Mouse (Mus musculus) cerebellum, adult 11 months (tissue): ENCODE measurements around the gene Atp11a.

ENCODE experiments used
- DNase-seq: peaks from one replicate; pipeline ENCODE4 v3.0.0; 2022

The Atp11a gene

DNA sequence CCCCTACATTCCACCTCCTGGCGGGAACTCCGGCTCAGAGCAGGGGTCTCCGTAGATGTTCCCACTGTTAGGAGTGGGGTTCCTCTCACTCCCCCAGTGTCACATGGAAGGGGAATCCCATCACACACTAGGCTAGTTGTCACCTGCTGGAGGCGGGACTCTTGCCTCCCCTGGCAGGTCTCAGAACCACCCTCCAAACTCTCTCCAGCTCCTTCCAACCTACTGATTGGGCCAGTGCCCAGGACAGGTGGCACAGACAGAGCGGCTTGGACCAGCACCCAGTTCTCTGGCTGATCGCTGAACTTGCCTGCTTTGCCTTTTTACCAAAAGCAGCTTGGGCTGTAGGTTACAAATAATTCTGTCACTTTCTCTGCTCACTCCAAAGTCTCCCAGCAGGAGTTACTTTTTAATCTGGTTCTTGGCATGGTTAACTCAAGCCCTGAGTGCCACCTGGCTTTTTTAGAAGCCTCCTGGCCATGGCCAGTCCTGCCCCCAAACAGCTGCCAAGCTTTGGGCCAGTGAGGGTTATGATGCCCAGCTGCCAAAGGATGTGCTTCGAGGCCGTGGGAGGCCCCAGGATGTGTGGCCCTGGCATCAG, 117.5 kb downstream of the Atp11a start:
- DNase-seq, result peak; percentile 94

DNA sequence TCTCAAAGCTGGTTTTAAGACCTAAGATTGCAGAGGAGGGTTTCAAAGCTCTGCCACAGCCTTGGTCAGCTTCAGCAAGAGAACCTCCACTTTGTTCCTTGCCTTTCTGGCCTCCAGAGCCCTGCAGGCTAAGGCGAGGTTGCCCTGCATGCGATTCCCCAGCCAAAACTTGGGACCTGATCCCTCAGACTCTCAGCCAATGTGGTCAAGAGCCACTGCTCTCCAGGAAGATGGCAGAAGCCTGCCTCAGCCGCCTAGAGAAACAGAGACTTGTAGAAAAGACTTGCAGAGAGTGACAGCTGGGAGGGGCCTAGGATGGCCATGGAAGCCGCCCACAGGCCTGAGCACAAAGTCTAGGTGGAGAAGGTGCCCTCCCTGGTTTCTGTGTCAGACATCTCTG, 118.2 kb downstream of the Atp11a start:
- DNase-seq, result no peak

DNA sequence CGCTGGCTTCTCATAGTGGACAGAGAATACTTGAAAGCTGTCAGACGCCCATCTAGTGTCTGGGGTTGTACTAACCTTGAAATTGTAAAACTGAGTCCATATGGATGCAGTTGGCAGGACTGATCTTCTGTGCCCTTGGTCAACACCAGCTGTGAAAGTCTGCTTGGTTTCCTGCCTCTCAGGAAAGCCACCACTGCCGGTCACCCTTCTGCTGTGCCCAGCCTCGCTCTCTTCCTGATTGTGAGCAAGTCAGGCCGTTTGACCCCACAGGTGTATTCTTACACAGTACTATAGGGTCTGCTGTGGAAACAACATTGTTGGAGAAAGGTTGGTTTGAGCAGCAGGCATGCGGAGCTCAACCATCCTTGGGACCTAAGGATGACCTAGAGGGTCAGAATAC, 120.3 kb downstream of the Atp11a start:
- DNase-seq, result no peak

DNA sequence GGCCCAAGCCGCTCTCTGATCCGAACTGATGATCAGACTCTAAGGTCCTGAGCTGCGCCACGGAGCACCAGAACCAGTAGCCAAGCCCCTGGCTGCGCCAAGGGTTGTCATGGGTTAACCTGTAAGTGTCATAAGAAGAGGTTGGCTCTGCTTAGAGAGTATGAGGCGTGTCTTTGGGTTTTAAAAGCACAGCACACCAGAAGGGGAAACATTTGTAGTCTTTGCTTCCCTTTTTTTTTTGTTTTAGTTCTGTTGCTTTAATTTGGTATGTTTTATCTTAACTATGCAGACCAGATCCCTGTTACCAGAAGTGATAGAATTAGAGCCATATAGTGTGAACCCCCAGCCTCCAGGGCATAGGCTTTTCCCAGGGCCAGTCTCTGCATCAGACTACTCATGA, 123.3 kb downstream of the Atp11a start:
- no peak for DNase-seq

DNA sequence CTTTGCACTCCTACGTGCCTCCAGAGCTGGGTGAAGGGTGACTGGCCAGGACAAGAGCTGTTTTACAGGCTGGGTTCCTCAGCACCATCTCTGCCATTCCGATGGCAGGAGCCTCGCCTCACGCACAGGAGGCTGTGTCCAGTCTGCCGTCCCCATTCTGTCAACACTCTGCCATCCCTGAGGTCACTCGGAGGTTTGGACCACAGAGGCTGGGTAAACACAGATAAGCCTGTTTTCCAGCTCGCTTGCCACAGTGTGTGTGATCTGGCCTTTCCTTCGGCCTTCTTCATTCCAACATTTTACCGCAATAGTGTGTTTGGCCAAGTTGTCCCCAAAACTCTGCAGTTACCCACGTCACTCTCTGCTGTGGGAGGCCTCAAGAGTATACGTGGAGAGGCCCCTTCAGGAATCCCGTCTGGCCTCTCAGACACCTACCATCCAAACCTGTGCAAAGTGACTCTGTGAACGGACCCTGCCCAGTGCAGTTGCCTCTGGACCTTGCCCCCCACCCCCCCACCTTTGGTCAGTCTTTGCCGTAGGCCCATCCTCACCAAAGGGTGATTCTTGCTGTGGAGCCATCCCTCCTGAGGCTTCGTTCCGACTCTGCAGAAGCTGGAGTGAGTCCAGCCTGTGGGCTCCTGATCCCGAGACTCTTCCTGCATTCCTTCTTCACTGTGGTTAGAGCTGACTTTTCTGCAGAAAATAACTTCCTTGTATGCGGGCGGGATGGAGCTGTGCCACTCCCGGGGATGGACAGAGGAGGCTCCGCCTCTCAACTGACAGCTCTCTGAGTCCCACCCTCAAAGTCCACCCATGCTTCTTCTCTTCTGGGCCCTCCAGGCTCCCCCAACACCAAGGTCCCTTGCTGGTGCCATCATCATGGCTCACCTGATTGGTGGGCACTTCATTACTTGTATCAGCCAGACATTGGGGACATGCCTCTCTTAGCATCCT, 126.5 kb downstream of the Atp11a start:
- DNase-seq, result peak; percentile 52

DNA sequence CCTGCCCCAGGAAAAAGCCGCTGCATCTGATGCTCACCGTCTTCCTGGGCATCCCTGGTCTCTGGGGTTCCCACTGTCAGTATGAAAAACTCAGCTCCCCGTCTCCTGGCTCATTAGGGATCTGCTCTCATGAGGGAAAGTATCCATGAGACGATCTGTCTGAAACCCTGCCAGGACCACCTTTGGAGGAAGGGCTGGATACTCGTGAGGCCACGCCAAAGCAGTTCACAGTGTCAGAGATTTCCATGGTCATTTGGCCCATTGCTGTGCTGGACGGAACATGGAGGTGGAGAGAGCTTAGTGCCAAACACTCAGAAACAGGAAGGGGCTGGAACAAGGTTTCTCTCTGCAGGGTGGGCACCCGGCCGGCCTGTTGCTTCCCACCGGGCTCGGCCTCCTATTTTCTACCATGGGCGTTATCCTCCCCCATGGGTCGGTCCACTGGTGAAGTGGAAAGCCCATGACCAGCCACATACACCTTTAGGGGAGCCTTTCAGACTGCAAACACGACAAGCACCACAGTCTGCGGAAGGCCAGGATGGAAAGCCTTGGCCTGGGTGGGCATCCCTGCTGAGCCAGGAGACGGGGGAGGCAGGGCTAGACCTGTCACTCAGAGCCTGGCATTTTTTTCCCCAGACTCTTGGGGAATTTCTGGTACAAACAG, 131.1 kb downstream of the Atp11a start:
- peak; percentile 47 for DNase-seq

DNA sequence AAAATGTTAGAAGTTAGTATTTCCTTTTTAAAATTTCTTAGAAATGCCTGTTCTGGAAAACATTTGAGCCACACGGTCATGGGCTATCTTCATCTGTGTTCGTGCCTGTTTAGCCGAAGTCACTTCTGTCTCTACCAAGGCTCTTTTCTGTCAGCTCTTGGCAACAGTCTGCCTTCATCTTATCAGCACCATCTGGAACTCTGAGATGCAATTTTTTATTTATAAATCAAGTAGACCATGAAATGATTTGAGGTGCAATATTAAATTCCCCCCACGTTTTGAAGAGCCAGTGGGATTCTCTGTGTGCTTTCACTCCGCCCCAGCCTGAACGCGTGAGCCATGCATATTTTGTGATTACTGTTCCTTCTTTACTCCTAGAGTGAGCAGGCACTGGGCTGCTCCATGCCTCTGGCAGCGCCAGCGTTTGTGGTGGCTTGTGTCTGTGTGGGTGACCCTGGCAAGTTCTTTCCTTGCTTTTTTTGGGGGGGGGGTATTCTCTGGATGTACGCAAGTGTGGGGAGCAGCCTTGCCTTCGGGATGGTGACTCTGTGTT, 132.3 kb downstream of the Atp11a start:
- DNase-seq, result no peak

DNA sequence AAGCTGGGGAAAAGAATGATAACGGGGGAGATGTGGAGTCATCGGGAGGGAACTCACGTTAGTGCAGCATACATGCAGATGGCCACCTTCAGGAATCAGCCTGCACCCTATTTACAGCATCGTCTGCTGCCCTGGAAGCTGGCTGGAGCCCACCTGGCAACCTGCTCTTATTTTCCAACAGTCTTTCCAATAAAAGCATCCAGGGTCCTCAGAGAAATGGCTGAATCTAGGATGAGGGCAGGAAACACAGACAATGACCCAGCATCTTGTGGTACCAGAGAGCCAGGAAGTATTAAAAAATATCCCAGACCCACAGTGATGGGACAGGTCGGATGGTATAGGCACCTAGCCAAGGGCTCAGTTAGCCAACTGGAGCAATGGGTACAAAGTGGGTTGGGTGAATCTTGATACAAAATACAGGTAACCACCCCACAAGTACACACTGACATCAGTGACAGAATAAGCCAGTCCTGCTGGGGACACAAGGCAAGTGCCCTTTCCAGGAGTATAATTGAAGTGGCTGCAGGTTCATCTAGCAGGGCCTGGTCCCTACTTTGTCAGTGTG, 136.2 kb downstream of the Atp11a start:
- no peak for DNase-seq

DNA sequence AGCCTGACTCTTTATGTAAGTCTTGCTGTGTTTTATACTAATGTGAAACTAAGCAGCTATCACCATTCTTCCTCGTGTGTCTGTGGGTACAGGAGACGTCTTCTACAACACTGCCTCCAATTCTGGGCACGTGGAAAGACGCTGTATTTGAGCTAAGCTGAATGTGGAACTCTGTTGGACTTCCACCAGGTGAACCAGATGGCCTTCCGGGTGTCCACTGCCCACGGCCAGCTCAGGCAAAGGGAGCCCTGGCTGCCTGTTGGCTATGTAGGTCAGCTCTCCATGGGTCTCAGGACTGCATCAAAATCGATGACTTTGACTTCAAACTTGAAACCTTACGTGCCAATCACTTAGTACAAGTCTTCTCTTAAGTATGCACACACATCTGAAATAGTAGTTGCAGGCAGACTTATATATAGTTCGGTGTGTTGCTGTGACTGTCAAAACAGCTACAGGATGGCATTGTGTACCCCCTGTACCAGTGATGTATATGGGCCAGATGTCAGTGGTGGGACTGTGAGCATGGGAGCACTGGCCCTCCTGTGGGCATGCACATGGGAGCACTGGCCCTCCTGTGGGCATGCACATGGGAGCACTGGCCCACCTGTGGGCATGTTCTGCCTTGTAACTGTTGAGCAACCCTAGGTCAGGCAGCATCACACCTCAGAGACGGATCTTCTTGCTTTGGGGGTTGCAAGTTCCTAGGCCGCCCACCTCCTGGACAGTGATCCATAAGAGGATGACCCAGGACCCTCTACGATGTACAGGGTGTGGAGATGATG, 137.2 kb downstream of the Atp11a start:
- DNase-seq, result peak; percentile 82

DNA sequence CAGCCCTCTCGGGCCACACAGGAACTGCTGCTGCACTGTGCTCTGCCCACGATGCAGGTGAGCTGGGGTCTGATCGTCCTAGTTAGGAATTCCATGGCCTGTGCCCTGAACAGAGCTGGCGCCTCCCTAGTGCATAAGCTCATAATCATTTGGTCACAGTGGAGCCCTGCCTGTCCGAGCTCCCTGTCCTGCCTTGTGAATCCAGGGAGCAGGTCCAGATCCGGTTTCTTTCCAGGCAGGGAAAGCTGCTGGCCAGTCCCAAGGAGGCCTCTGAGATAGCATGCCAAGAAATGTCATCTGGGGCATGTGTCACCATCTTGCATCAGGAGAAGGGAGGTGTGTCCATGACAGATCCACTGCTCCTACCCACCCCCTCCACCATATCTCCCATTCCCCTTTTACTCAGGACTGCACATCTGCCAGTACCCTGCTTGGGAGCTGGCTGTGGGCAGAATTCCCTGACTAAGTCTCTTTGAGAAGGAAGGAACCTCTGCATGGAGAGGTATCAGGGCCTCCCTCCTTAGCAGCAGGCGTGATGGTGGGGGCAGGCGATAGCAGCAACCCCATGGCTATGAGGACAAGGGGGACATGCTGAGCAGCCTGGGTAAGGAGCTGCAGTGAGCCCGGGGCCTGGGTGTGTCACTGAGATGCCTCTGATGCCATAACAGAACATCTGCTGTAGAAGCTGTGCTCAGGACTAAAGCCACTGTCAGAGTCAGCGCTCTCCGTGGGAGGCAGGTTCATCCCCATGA, 138.1 kb downstream of the Atp11a start:
- peak; percentile 55 for DNase-seq

DNA sequence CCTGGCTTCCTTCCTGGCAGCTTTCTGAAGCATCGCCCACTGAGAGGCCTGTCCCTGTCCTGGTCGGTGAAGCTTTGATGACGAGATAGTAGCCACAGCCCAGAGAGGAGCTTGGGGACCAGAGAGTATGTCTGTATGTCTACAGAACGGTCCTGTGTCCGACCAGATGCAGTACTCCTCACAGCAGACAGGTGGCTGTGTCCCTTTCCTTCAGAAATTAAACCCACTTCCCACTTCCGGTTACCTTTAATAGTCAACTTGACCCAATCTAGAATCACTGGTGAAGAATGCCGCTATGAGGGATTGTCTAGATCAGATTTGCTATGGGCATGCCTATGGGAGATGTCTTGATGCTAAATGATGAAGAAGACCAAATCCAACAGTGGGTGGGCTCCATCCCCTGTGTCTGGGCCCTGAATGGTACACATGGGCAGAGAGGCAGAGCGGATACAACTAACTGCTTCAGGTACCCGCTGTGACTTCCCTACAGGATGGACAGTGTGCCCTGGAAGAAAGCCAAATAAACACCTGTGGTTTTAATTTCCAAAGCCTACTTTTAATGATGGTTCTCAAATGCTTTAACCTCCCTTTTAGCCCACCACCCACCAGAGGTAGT, 138.8 kb downstream of the Atp11a start:
- DNase-seq, result no peak

DNA sequence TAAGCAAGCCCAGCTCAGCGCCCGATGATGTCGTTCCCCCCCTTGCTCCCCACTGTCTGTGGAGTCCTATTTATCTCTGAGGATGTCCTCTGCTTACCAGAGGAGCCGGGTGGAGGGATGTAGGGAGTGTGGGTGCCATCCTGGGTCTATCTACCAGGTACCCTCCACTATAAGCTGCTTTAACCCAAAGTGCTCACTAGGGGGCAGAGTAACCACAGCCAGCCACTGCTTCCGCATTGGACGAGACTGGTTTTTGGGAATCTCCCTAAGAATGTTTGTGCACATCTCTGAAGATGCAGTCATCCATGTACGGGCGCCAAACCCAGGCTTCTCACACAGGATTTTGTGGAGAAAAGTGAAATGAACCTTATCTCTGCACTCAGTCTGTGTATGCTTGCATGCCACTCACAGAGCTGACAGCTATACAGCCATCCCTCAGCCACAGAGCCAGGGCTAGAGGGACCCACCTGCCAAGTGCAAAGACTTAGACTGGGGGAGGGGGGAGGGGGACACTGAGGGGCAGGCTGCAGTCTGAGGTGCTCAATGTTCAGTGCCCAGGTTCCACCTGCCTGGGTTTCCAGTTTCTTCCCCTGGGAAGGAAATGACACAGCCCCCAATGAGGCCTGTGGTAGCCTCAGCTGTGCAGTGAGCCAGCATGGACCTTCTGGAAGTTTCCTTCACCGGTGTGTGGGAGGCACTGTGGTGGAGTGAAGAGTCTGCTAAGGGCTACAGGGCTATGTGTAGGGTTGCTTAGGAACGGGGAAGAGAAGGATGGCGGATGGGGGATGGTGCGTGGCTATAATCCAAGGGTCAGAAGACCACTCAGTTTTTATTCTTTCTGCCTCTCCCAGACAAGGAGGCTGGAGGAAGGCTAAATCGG, 139.9 kb downstream of the Atp11a start:
- DNase-seq, result peak; percentile 77

DNA sequence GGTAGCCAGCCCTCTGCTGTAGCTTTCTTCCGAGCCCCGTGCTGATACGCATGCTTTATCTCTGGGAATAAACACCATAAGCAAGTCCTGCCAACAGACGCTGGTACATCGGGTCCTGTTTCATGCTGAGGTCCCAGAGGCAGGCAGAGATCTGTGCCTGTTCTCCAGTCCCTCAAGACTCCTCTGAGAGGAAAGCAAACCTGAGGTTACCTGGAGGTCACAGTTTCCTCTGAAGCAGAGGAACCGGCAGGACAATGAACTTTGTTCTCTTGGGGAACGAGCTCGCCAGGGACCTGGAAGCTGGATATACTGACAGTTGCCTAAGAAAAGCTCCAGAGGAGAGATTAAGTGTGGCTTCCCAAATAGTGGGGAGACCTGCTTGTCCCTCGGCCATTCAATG, 141.0 kb downstream of the Atp11a start:
- no peak for DNase-seq

DNA sequence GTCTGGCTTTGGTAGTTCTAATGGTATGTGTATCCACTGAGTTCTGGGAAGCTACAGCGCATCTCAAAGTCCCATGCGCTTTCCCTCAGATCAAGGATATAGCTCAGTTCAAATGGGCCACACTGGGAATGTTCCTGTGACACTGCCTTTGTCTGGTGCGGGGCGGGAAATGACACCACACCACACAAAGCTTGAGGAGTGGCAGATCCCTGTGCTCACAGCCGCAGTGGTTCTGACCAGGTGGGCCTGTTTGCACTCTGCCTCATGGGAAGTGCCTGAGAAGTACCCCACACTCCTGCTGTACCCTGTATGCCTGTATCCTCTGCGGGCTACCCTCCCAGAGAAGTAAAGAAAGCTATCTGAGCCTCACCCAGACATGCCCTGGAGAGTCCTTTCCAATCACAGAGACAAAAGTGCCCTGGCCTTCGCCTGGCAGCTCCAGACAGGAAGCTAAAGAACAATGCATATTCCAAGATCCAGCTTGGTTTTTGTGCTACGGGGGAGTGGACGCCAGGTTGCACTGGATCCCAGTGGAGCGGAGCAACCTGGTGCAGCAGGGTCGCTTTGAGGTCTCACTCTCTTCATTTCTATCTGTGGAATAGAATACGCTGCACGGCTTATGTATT, 147.1 kb downstream of the Atp11a start:
- DNase-seq, result no peak

DNA sequence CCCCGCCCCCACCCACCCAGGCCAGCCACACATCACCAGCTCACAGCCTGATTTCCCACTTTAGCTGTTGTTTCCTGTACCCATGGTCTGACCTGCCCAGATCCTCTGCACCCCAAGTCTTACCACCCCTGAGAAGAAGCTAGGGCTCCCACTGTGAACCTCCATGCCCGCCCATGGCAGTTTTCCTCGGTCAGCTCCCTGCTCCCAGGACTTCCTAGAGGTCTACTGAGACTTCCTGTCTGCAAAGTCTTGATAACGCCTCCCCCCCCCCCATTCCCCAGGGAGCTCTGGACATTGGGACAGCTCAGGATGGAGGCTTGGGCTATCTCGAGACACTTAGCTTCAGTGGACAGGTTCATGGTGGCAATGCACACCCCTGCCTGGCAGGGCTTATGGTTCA, 148.3 kb downstream of the Atp11a start:
- no peak for DNase-seq

DNA sequence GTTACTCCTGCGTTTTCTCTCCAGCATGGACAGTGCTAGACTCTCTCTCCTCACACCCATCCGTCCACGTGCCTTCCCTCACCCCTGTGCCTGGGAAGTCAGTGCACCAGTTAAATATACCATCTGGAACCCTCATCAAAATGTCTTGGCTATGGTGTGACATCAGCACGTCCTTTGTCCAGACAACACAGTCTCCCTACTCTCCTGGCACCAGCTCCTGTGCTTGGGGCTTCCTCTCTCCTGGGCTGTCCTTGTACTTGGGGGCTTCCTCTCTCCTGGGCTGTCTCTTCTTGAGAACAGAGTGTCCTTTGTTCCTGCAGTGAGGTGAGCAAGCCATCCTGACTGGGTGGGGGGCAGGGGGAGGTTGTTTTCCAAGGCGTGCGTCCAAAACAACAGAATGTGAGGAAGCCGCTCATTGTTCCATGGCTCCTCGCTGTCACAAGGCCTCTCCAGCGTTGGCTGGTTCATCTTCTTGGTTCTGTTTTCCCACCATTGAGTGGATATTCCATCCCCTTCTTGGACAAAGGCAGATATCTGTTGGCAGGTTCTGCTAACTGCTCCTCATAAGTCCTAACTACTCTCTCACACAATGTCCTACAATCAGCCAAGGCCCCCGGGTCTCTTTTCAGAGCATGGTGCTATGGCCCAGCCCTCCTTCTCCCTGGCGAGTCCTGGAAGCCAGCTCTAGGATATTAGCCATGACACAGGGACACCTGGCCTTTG, 148.9 kb downstream of the Atp11a start:
- no peak for DNase-seq

DNA sequence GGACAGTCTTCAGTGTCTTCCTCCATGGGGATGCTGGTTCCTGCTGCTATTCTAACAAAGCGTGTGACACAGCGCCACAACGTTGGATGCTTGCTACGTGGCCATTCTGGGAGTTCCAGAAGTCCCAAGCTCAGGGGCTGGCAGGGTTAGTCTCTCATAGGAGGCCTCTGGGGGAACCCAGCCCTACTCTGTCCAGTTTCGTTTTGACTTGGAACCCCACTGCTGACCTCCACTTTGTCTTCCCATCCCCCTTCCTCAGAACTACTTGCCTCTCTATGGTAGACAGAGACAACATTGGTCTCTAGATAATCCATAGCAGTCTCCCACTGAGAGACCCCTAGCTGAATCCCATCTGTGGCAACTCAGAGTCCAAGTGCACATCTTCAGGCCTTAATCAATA, 149.8 kb downstream of the Atp11a start:
- no peak for DNase-seq

DNA sequence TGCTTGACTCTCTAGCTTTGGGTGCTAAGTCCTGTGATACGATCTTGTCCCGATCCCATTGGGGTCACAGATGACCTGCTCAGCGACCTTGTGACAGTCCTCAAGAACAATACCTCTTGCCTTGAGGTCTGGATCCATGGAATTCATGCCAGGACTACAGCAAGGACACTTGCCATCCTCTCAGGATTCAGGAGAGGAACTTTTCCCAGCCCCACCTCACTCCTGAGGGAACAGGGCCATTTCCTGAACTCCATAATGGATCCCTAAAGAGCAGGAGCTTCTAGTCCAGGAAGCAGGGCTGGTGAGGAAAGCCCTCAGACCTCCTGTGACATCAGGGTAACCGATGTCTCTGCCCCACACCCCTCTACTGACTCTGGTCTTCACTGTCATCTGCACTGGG, 150.9 kb downstream of the Atp11a start:
- no peak for DNase-seq

DNA sequence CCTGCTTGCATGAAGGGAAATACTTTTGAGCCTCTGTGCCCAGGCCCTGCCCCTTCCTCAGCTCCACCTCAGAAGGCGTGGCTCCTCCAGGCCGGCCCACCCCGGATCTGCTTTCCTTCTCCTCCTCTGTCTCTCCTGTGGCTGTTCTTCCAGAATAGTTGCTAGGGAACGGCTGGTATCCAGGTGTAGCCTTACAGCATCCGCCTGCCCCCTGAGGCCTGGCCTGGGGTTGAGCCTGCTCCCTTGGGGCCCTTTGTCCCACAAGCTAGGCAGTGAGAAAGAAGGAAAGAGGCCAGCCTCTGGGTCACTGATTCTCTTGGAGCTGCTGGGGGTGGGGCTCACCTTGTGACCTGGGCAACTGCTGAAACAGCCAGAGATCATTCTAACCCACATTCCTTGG, 155.2 kb downstream of the Atp11a start:
- peak; percentile 10 for DNase-seq
